Mouse (Mus musculus): ENCODE results near the gene Tmppe. TPM values are rescaled to one million over a fixed set of nuclear protein-coding genes. Genes with fewer than 3 reads are reported as not detected.

Tmppe gene
- polyA plus RNA-seq, 1 experiment, result 3.5 TPM

DNA sequence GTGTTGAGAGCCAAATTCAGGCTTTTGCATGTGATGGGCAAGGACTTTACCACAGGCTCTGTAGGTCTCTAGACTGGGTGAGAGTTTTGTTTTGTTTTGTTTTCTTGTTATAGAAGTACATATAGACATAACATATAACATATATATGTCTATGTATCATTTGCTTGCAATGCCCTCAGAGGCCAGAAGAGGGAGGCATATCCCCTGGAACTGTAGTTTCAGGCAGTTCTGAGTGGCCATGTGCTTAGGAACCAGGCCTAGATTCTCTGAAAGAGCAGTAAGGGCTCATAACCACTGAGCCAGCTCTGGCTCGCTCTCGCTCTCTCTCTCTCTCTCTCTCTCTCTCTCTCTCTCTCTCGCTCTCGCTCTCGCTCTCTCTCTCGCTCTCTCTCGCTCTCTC lies 17.3 kb downstream of the Tmppe start:
- peak; percentile 53 for TF ChIP-seq CTCF (IDR thresholded peaks at IDR 0.05; ENCODE audit: control insufficient read depth, insufficient read depth, low read length)
- no peak for TF ChIP-seq POLR2A (IDR thresholded peaks at IDR 0.05; ENCODE audit: borderline replicate concordance, control insufficient read depth, low read depth, low read length)
- no peak overlapping the region for H3K27ac ChIP-seq (ENCODE audit: control insufficient read depth, insufficient read depth, low read depth, low read length, poor library complexity)
- no peak overlapping the region for H3K4me3 ChIP-seq (replicated peaks; ENCODE audit: control insufficient read depth, low read depth, low read length)
- 74% methylated on average over 7 of the region's 7 CpGs for whole genome bisulfite sequencing
- no peaks in the 10 kb centered on the region for H3K4me1 ChIP-seq (ENCODE audit: control insufficient read depth, insufficient read depth, low read length)

DNA sequence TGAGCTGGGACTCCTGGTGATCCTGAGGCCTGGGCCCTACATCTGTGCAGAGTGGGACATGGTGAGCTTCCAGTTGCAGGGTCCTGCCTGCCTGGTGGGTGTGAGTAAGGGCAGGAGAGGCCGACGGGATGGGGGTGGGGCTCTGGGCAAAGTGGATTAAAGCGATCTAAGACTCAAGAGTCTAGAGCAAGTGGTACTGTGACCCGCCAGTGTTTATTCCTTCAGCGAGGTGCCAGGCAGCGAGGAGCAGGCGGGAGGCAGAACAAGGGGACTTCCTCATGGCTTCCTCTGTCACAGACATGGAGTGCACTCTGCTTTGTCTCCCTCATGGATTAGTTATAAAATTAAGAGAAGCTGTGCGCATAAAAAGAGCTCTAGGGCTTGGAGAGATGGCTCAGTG lies 19.5 kb downstream of the Tmppe start:
- H3K4me3 ChIP-seq (replicated peaks; ENCODE audit: control insufficient read depth, low read depth, low read length), result no peak overlapping the region
- 85% methylated on average over 8 of the region's 8 CpGs for whole genome bisulfite sequencing
- TF ChIP-seq POLR2A (IDR thresholded peaks at IDR 0.05; ENCODE audit: borderline replicate concordance, control insufficient read depth, low read depth, low read length) (no peak), CTCF (IDR thresholded peaks at IDR 0.05; ENCODE audit: control insufficient read depth, insufficient read depth, low read length) (no peak)
- no peak overlapping the region for H3K27ac ChIP-seq (ENCODE audit: control insufficient read depth, insufficient read depth, low read depth, low read length, poor library complexity)
- no peaks in the 10 kb centered on the region for H3K4me1 ChIP-seq (ENCODE audit: control insufficient read depth, insufficient read depth, low read length)

GRCm38 (mm10) chr9:114421045-114421444 lies 20.1 kb downstream of the Tmppe start:
- Histone ChIP-seq H3K27ac (ENCODE audit: control insufficient read depth, insufficient read depth, low read depth, low read length, poor library complexity) (no peak overlapping the region), H3K4me1 (ENCODE audit: control insufficient read depth, insufficient read depth, low read length) (no peaks in the 10 kb centered on the region), H3K4me3 (replicated peaks; ENCODE audit: control insufficient read depth, low read depth, low read length) (no peak overlapping the region)
- 72% methylated on average over 3 of the region's 3 CpGs for WGBS
- TF ChIP-seq POLR2A (IDR thresholded peaks at IDR 0.05; ENCODE audit: borderline replicate concordance, control insufficient read depth, low read depth, low read length) (no peak), CTCF (IDR thresholded peaks at IDR 0.05; ENCODE audit: control insufficient read depth, insufficient read depth, low read length) (0 out of 2 replicates have a peak, but pooled peaks have one; percentile 24)

DNA sequence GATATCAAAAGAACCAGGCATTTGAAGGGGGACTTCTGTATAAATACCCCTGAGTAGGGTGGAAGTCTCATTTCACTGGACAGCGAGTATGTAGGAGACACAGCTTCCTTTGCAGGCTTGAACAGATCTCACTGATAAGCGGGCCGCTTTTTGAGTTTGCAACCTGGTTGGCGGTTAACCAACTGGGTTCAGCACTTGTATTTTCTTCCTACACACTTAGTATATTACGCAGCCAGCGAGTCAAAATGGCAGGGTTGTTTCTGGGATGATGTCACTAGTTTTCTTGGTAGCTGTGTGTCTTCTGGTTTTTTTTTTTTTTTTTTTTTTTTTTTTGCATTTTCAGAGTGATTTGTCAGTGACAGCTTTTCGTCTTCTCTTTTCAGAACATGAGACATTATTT lies 20.9 kb downstream of the Tmppe start:
- 82% methylated on average over 7 of the region's 7 CpGs for WGBS
- TF ChIP-seq POLR2A (IDR thresholded peaks at IDR 0.05; ENCODE audit: borderline replicate concordance, control insufficient read depth, low read depth, low read length), result no peak
- Histone ChIP-seq H3K4me3 (replicated peaks; ENCODE audit: control insufficient read depth, low read depth, low read length) (no peak overlapping the region), H3K27ac (ENCODE audit: control insufficient read depth, insufficient read depth, low read depth, low read length, poor library complexity) (no peak overlapping the region), H3K4me1 (ENCODE audit: control insufficient read depth, insufficient read depth, low read length) (no peaks in the 10 kb centered on the region)

DNA sequence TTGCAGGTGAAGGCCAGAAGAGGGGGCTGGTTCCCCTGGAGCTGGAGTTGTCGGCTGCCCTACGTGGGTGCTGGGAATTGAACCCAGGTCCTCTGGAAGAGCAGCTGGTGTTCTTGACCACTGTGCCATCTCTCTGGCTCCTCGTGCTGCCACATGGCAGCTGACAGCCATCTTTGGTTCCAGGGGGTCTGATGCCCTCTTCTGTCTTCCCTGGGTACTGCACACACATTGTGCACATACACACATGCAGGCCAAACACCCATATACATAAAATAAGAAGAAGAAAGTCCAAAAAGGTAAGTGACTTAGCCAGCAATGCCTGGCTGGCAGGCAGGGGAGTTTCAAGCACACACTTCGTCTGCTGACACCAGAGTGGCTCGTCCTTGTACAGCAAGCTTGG lies 24.7 kb downstream of the Tmppe start:
- no peak overlapping the region for H3K4me3 ChIP-seq (replicated peaks; ENCODE audit: control insufficient read depth, low read depth, low read length)
- no peak for TF ChIP-seq POLR2A (IDR thresholded peaks at IDR 0.05; ENCODE audit: borderline replicate concordance, control insufficient read depth, low read depth, low read length)
- TF ChIP-seq CTCF (IDR thresholded peaks at IDR 0.05; ENCODE audit: control insufficient read depth, insufficient read depth, low read length), result no peak
- 88% methylated on average over 5 of the region's 5 CpGs for WGBS
- no peak overlapping the region for H3K27ac ChIP-seq (ENCODE audit: control insufficient read depth, insufficient read depth, low read depth, low read length, poor library complexity)
- no peaks in the 10 kb centered on the region for H3K4me1 ChIP-seq (ENCODE audit: control insufficient read depth, insufficient read depth, low read length)

GRCm38 (mm10) chr9:114426201-114426600 lies 25.3 kb downstream of the Tmppe start:
- TF ChIP-seq CTCF (IDR thresholded peaks at IDR 0.05; ENCODE audit: control insufficient read depth, insufficient read depth, low read length), result no peak
- no peak for TF ChIP-seq POLR2A (IDR thresholded peaks at IDR 0.05; ENCODE audit: borderline replicate concordance, control insufficient read depth, low read depth, low read length)
- no peak overlapping the region for H3K27ac ChIP-seq (ENCODE audit: control insufficient read depth, insufficient read depth, low read depth, low read length, poor library complexity)
- no peaks in the 10 kb centered on the region for H3K4me1 ChIP-seq (ENCODE audit: control insufficient read depth, insufficient read depth, low read length)
- no peak overlapping the region for H3K4me3 ChIP-seq (replicated peaks; ENCODE audit: control insufficient read depth, low read depth, low read length)
- 89% methylated on average over 5 of the region's 5 CpGs for WGBS

- no peak overlapping the region for H3K4me3 ChIP-seq (replicated peaks; ENCODE audit: control insufficient read depth, low read depth, low read length)
- H3K4me1 ChIP-seq (ENCODE audit: control insufficient read depth, insufficient read depth, low read length), result no peaks in the 10 kb centered on the region
- no peak overlapping the region for H3K27ac ChIP-seq (ENCODE audit: control insufficient read depth, insufficient read depth, low read depth, low read length, poor library complexity)
- no peak for TF ChIP-seq CTCF (IDR thresholded peaks at IDR 0.05; ENCODE audit: control insufficient read depth, insufficient read depth, low read length)
- TF ChIP-seq POLR2A (IDR thresholded peaks at IDR 0.05; ENCODE audit: borderline replicate concordance, control insufficient read depth, low read depth, low read length), result no peak
- WGBS, result 70% methylated on average over 8 of the region's 8 CpGs
These were observed 26.5 kb downstream of the Tmppe start for GRCm38 (mm10) chr9:114427425-114427824.

DNA sequence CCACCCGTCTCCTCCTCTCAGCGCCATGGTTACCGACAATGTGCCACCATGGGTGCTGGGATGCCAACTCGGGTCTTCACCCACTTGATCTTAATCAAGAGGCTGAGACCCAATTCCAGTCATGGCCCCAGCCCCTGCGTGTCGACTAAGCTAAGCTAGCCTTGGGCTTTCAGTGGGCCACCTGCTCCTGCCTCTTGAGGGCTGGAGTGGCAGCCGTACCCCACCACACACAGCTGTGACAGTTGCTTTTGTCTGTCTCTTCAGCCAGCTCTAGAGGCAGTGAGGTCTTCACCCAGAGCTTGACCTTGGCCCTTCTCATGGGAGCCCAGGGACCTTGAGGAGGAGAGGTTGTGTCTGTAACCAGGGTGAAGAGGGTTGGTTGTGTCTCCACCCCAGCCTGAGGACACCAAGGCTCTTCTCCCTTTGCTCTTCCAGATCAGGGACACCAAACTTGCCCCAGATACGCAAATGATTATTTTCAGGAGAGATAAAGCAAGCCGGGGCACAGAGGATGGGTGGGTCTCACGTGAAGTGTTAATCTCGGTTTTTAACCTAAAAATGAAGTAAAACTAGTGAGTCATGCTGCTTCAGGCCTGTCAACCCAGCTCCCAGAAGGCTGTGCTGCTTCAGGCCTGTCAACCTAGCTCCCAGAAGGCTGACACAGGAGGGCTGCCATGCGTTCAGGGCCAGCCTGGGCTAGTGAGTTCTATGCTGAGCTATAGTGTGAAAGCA lies 27.4 kb downstream of the Tmppe start:
- H3K27ac ChIP-seq (ENCODE audit: control insufficient read depth, insufficient read depth, low read depth, low read length, poor library complexity), result no peak overlapping the region
- no peak for TF ChIP-seq POLR2A (IDR thresholded peaks at IDR 0.05; ENCODE audit: borderline replicate concordance, control insufficient read depth, low read depth, low read length)
- TF ChIP-seq CTCF (IDR thresholded peaks at IDR 0.05; ENCODE audit: control insufficient read depth, insufficient read depth, low read length), result no peak
- whole genome bisulfite sequencing, result 74% methylated on average over 12 of the region's 12 CpGs

DNA sequence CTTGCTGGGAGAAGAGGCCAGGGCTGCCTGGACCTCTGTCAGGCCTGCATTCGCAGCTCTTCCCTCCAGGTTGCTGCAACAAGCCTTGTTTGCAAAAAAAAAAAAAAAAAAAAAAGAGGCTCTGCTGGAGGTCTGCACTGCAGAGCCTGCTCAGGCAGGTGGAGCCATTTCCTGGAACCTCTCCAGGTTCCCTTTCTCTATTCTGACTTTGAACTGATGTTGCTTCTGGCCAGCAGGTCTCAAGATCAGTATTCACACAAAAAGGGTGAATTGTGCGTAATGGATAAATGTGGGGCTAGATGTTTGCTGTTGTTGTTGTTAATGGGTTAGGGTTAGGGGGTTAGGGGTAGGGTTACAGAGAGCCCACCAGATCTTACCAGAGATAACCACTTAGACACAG lies 34.8 kb downstream of the Tmppe start:
- no peak for TF ChIP-seq POLR2A (IDR thresholded peaks at IDR 0.05; ENCODE audit: borderline replicate concordance, control insufficient read depth, low read depth, low read length)
- TF ChIP-seq CTCF (IDR thresholded peaks at IDR 0.05; ENCODE audit: control insufficient read depth, insufficient read depth, low read length), result no peak
- Histone ChIP-seq H3K4me3 (replicated peaks; ENCODE audit: control insufficient read depth, low read depth, low read length) (no peak overlapping the region), H3K27ac (ENCODE audit: control insufficient read depth, insufficient read depth, low read depth, low read length, poor library complexity) (no peak overlapping the region), H3K4me1 (ENCODE audit: control insufficient read depth, insufficient read depth, low read length) (no peaks in the 10 kb centered on the region)
- WGBS, result 76% methylated on average over 2 of the region's 2 CpGs

More for the DNA sequence above, 27.4 kb downstream of the Tmppe start:
- H3K4me1 ChIP-seq (ENCODE audit: control insufficient read depth, insufficient read depth, low read length), result no peaks in the 10 kb centered on the region
- H3K4me3 ChIP-seq (replicated peaks; ENCODE audit: control insufficient read depth, low read depth, low read length), result no peak overlapping the region
